Mouse (Mus musculus): ENCODE measurements around the gene Olfr456. TPM values are rescaled to one million over a fixed set of nuclear protein-coding genes. Genes with fewer than 3 reads are reported as not detected.

Gene Olfr456
- polyA plus RNA-seq, 1 experiment from 2014 or later, result not detected

DNA sequence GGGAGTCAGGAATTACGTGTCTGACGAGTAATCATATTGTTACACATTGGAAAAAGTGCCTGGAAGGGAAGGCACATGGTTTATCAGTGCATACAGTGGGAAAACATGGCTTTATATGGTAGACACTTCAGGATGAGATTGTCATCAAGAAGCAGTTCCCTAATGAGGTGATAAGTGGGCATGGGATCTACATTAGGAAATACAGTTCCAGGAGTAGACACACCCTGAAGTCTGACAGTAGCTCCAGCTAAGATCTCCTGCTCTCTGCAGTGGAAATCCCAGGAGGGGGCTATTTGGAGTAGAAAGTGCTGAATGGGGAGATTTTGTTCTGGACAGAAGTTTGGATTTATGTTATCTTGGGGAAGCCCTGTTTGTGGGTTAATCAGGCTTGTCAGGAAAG is 45.6 kb downstream of the Olfr456 start:
- Histone ChIP-seq H3K36me3 (ENCODE audit: control insufficient read depth, insufficient read depth, low read length) (no peaks in the 10 kb centered on the region), H3K27ac (replicated peaks) (no peak overlapping the region), H3K9me3 (ENCODE audit: control insufficient read depth, low read length) (no peaks in the 10 kb centered on the region), H3K4me2 (replicated peaks; ENCODE audit: low read depth) (no peak overlapping the region), H3K27me3 (ENCODE audit: control insufficient read depth, insufficient read depth, low read length) (no peaks in the 10 kb centered on the region), H3K4me1 (replicated peaks; ENCODE audit: control insufficient read depth, insufficient read depth) (no peaks in the 10 kb centered on the region), H3K9ac (ENCODE audit: low read length) (no peak overlapping the region), H3K4me3 (ENCODE audit: low read depth, low read length) (no peak overlapping the region)
- no peak for ATAC-seq (ENCODE audit: low FRiP score, low TSS enrichment)
- 62% methylated on average over 2 of the region's 2 CpGs for WGBS
- no peak for DNase-seq (ENCODE audit: low spot score)
- TF ChIP-seq EP300 (optimal IDR thresholded peaks at IDR 0.05) (no peak), CTCF (IDR thresholded peaks at IDR 0.05; ENCODE audit: low read depth) (no peak)

Other genes starting within 250 kb of the Olfr456 start
- 56.7 and 60.5 TPM in 2 replicates for gene Gstk1, start 241.3 kb downstream of the Olfr456 start, polyA plus RNA-seq (2015; fragmentation: Nextera tagmentation; extraction: Ambion mirVana)
- gene Tmem139, start 225.2 kb downstream of the Olfr456 start, polyA plus RNA-seq (2015; fragmentation: Nextera tagmentation; extraction: Ambion mirVana), result 24.6 and 28.2 TPM in 2 replicates
- gene Casp2, start 222.2 kb downstream of the Olfr456 start, polyA plus RNA-seq (2015; fragmentation: Nextera tagmentation; extraction: Ambion mirVana), result 20.2 and 21.6 TPM in 2 replicates
- 0.06 and 0.12 TPM in 2 replicates for gene Clcn1, start 200.5 kb downstream of the Olfr456 start, polyA plus RNA-seq (2015; fragmentation: Nextera tagmentation; extraction: Ambion mirVana)
- 0.10 and 0.12 TPM in 2 replicates for gene Fam131b, start 162.6 kb downstream of the Olfr456 start, polyA plus RNA-seq (2015; fragmentation: Nextera tagmentation; extraction: Ambion mirVana)
- 60.5 and 68.0 TPM in 2 replicates for gene Zyx, start 137.6 kb downstream of the Olfr456 start, polyA plus RNA-seq (2015; fragmentation: Nextera tagmentation; extraction: Ambion mirVana)
- gene Epha1, start 113.9 kb downstream of the Olfr456 start, polyA plus RNA-seq (2015; fragmentation: Nextera tagmentation; extraction: Ambion mirVana), result 19.9 and 20.1 TPM in 2 replicates
- not detected in 2 replicates for gene Tas2r143, start 87.0 kb downstream of the Olfr456 start, polyA plus RNA-seq (2015; fragmentation: Nextera tagmentation; extraction: Ambion mirVana)
- not detected in 2 replicates for gene Tas2r135, start 81.8 kb downstream of the Olfr456 start, polyA plus RNA-seq (2015; fragmentation: Nextera tagmentation; extraction: Ambion mirVana)
- not detected in 2 replicates for gene Tas2r126, start 52.7 kb downstream of the Olfr456 start, polyA plus RNA-seq (2015; fragmentation: Nextera tagmentation; extraction: Ambion mirVana)
- not detected in 2 replicates for gene Olfr458, start 22.0 kb downstream of the Olfr456 start, polyA plus RNA-seq (2015; fragmentation: Nextera tagmentation; extraction: Ambion mirVana)
- gene Olfr457, start 10.9 kb downstream of the Olfr456 start, polyA plus RNA-seq (2015; fragmentation: Nextera tagmentation; extraction: Ambion mirVana), result 0.02 TPM in 1 of 2 replicates, not detected in the other
- not detected in 2 replicates for gene Olfr455, start 60.4 kb upstream of the Olfr456 start, polyA plus RNA-seq (2015; fragmentation: Nextera tagmentation; extraction: Ambion mirVana)
- gene Tcaf3, start 110.5 kb upstream of the Olfr456 start, polyA plus RNA-seq (2015; fragmentation: Nextera tagmentation; extraction: Ambion mirVana), result not detected in 2 replicates
- 10.0 and 11.5 TPM in 2 replicates for gene Tcaf2, start 158.0 kb upstream of the Olfr456 start, polyA plus RNA-seq (2015; fragmentation: Nextera tagmentation; extraction: Ambion mirVana)
- 32.9 and 35.6 TPM in 2 replicates for gene Tcaf1, start 222.9 kb upstream of the Olfr456 start, polyA plus RNA-seq (2015; fragmentation: Nextera tagmentation; extraction: Ambion mirVana)

Measured in stomach, postnatal 0 days (tissue).